Mouse (Mus musculus) neural tube, embryonic 12.5 days (tissue): ENCODE results near the gene Cep295. TPM values are rescaled to one million over a fixed set of nuclear protein-coding genes. Genes with fewer than 3 reads are reported as not detected.
"Not testable (repeated sequence)": the region's sequence is repeated elsewhere in the genome, so short reads cannot be mapped to it uniquely, and the experiment has no call there.

Experiments
- ATAC-seq: fragments of 200-750 bp; cut with Nextera tagmentation; 2 replicates; pipeline ENCODE4 v1.8.0; 2017; ENCODE audit warnings: low read depth, mild to moderate bottlenecking, moderate TSS enrichment, moderate library complexity; ENCODE audit not compliant: low FRiP score
- H3K27ac ChIP-seq: fragments of 300-500 bp; sonication (generic); 2 replicates; pipeline ENCODE4 v1.5.1; 2016
- H3K27me3 ChIP-seq: fragments of 300-500 bp; sonication (generic); replicated peaks from 2 replicates; pipeline ENCODE4 v1.6.1; 2016; ENCODE audit warnings: mild to moderate bottlenecking
- H3K36me3 ChIP-seq: fragments of 300-500 bp; sonication (generic); 2 replicates; pipeline ENCODE4 v1.6.1; 2016; ENCODE audit warnings: mild to moderate bottlenecking
- H3K4me1 ChIP-seq: fragments of 300-500 bp; sonication (generic); 2 replicates; pipeline ENCODE4 v1.6.1; 2016
- H3K4me2 ChIP-seq: fragments of 300-500 bp; sonication (generic); replicated peaks from 2 replicates; pipeline ENCODE4 v1.6.1; 2016; ENCODE audit warnings: mild to moderate bottlenecking
- H3K4me3 ChIP-seq: fragments of 300-500 bp; sonication (generic); 2 replicates; pipeline ENCODE4 v1.5.1; 2016
- H3K9ac ChIP-seq: fragments of 300-500 bp; sonication (generic); 2 replicates; pipeline ENCODE4 v1.6.1; 2016; ENCODE audit warnings: mild to moderate bottlenecking
- H3K9me3 ChIP-seq: fragments of 300-500 bp; sonication (generic); 2 replicates; pipeline ENCODE4 v1.6.1; 2016; ENCODE audit warnings: mild to moderate bottlenecking
- WGBS: fragments of 180-500 bp; shearing (Covaris S2); methylation state at CpG from one replicate; pipeline ENCODE4 v1.1.7; 2016; 5-methylcytosine and 5-hydroxymethylcytosine counted together
- polyA plus RNA-seq: library from polyadenylated mRNA; unstranded; fragments of >200 nt; fragmentation: Nextera tagmentation; extraction: Ambion mirVana; gene quantifications from 2 replicates; pipeline ENCODE4 v1.2.1, GENCODE M21; 2016

The Cep295 gene
- polyA plus RNA-seq, 1 experiment from 2014 or later = 21.5 TPM

- ATAC-seq = no peak
- H3K9me3 ChIP-seq = no peaks in the 10 kb centered on the region
- H3K36me3 ChIP-seq = peaks cover 63% of the 10 kb centered on the region
- H3K27me3 ChIP-seq = no peaks in the 10 kb centered on the region
- 61% methylated on average over 5 of the region's 5 CpGs for WGBS
- H3K9ac ChIP-seq = no peak overlapping the region
- H3K27ac ChIP-seq = no peak overlapping the region
- no peak overlapping the region for H3K4me2 ChIP-seq
- no peaks in the 10 kb centered on the region for H3K4me1 ChIP-seq
- H3K4me3 ChIP-seq = no peak overlapping the region
These were observed 40.1 kb downstream of the Cep295 start for GRCm38 (mm10) chr9:15317223-15318169.

GRCm38 (mm10) chr9:15316296-15316695 is 41.3 kb downstream of the Cep295 start:
- not testable (repeated sequence) for H3K27me3 ChIP-seq, H3K4me3 ChIP-seq, H3K9me3 ChIP-seq, H3K4me2 ChIP-seq, H3K4me1 ChIP-seq, H3K9ac ChIP-seq, H3K27ac ChIP-seq
- ATAC-seq = peak; percentile 44; the same call in 1 of the 2 replicates
- 100% methylated on average over 2 of the region's 2 CpGs for WGBS
- H3K36me3 ChIP-seq = peaks cover 61% of the 10 kb centered on the region

- no peak for ATAC-seq
- Histone ChIP-seq H3K27me3 (no peaks in the 10 kb centered on the region), H3K27ac (no peak overlapping the region), H3K4me3 (no peak overlapping the region), H3K9ac (no peak overlapping the region), H3K4me1 (no peaks in the 10 kb centered on the region), H3K4me2 (no peak overlapping the region), H3K36me3 (peaks cover 68% of the 10 kb centered on the region), H3K9me3 (no peaks in the 10 kb centered on the region)
- WGBS = 97% methylated on average over 1 of the region's 1 CpGs
These were observed 43.0 kb downstream of the Cep295 start for GRCm38 (mm10) chr9:15314619-15315018.

- Histone ChIP-seq H3K9ac (no peak overlapping the region), H3K4me1 (peaks cover 6% of the 10 kb centered on the region; the same call in 1 of the 2 replicates), H3K4me2 (no peak overlapping the region), H3K27me3 (no peaks in the 10 kb centered on the region), H3K27ac (no peak overlapping the region), H3K9me3 (no peaks in the 10 kb centered on the region), H3K4me3 (no peak overlapping the region), H3K36me3 (peaks cover 77% of the 10 kb centered on the region)
- WGBS = 92% methylated on average over 5 of the region's 5 CpGs
- ATAC-seq = no peak
These were observed 44.0 kb downstream of the Cep295 start for GRCm38 (mm10) chr9:15313633-15314032.

GRCm38 (mm10) chr9:15312054-15312735 is 45.4 kb downstream of the Cep295 start:
- Histone ChIP-seq H3K27me3 (no peaks in the 10 kb centered on the region), H3K4me1 (peaks cover 14% of the 10 kb centered on the region), H3K9me3 (no peaks in the 10 kb centered on the region), H3K9ac (no peak overlapping the region), H3K36me3 (peaks cover 71% of the 10 kb centered on the region), H3K4me2 (no peak overlapping the region), H3K27ac (no peak overlapping the region), H3K4me3 (no peak overlapping the region)
- WGBS = 93% methylated on average over 2 of the region's 2 CpGs
- ATAC-seq = no peak

GRCm38 (mm10) chr9:15310179-15310578 is 47.4 kb downstream of the Cep295 start:
- peaks cover 20% of the 10 kb centered on the region for H3K4me1 ChIP-seq
- no peak for ATAC-seq
- no peak overlapping the region for H3K9ac ChIP-seq
- no peaks in the 10 kb centered on the region for H3K27me3 ChIP-seq
- H3K27ac ChIP-seq = no peak overlapping the region
- no peak overlapping the region for H3K4me2 ChIP-seq
- no peak overlapping the region for H3K4me3 ChIP-seq
- 90% methylated on average over 1 of the region's 1 CpGs for WGBS
- peaks cover 59% of the 10 kb centered on the region for H3K36me3 ChIP-seq
- no peaks in the 10 kb centered on the region for H3K9me3 ChIP-seq

- no peak overlapping the region; the same call in 1 of the 2 replicates for H3K4me2 ChIP-seq
- peaks cover 51% of the 10 kb centered on the region for H3K36me3 ChIP-seq
- WGBS = 81% methylated on average over 4 of the region's 4 CpGs
These were observed 48.2 kb downstream of the Cep295 start for GRCm38 (mm10) chr9:15309425-15309824.

GRCm38 (mm10) chr9:15308254-15308653 is 49.3 kb downstream of the Cep295 start:
- no peak overlapping the region for H3K27ac ChIP-seq
- no peak for ATAC-seq
- WGBS = 68% methylated on average over 2 of the region's 2 CpGs
- H3K9me3 ChIP-seq = no peaks in the 10 kb centered on the region
- peaks cover 39% of the 10 kb centered on the region for H3K36me3 ChIP-seq
- peaks cover 20% of the 10 kb centered on the region for H3K4me1 ChIP-seq
- no peak overlapping the region for H3K9ac ChIP-seq
- H3K4me2 ChIP-seq = 0 out of 2 replicates have a peak overlapping the region, but pooled peaks have one; percentile 16
- H3K4me3 ChIP-seq = no peak overlapping the region
- H3K27me3 ChIP-seq = no peaks in the 10 kb centered on the region

More at GRCm38 (mm10) chr9:15309425-15309824, 48.2 kb downstream of the Cep295 start:
- Histone ChIP-seq H3K27me3 (no peaks in the 10 kb centered on the region), H3K27ac (no peak overlapping the region), H3K4me3 (no peak overlapping the region), H3K4me1 (peaks cover 20% of the 10 kb centered on the region), H3K9ac (no peak overlapping the region), H3K9me3 (no peaks in the 10 kb centered on the region)
- no peak for ATAC-seq

GRCm38 (mm10) chr9:15307257-15307656 is 50.3 kb downstream of the Cep295 start:
- WGBS = 12% methylated on average over 6 of the region's 6 CpGs
- Histone ChIP-seq H3K4me1 (peaks cover 20% of the 10 kb centered on the region), H3K27ac (no peak overlapping the region), H3K9me3 (no peaks in the 10 kb centered on the region), H3K4me3 (peak overlapping the region; percentile 82), H3K36me3 (peaks cover 33% of the 10 kb centered on the region), H3K4me2 (peak overlapping the region; percentile 82), H3K9ac (peak overlapping the region; percentile 95), H3K27me3 (no peaks in the 10 kb centered on the region)
- no peak for ATAC-seq

GRCm38 (mm10) chr9:15306398-15307119 is 51.0 kb downstream of the Cep295 start, which contains the start of gene 4931406C07Rik:
Gene 4931406C07Rik (minus strand): TSS chr9:15306448.
- peak within 1 kb of the TSS; percentile 82 for H3K4me3 ChIP-seq
- H3K9ac ChIP-seq = peak within 1 kb of the TSS; percentile 95
- WGBS = under 1% methylated on average over 35 of the region's 35 CpGs
- ATAC-seq = peak; percentile 89
- H3K36me3 ChIP-seq = peaks cover 26% of the 10 kb centered on the region
- H3K27me3 ChIP-seq = no peaks in the 10 kb centered on the region
- peaks cover 20% of the 10 kb centered on the region for H3K4me1 ChIP-seq
- H3K27ac ChIP-seq = peak within 1 kb of the TSS; percentile 75
- peak within 1 kb of the TSS; percentile 82 for H3K4me2 ChIP-seq
- H3K9me3 ChIP-seq = no peaks in the 10 kb centered on the region

- H3K27ac ChIP-seq = peak within 1 kb of the TSS; percentile 75
- 15% methylated on average over 45 of the region's 45 CpGs for WGBS
- H3K4me2 ChIP-seq = peak within 1 kb of the TSS; percentile 82
- peak within 1 kb of the TSS; percentile 95 for H3K9ac ChIP-seq
- peaks cover 23% of the 10 kb centered on the region for H3K36me3 ChIP-seq
- ATAC-seq = peak; percentile 98
- peak within 1 kb of the TSS; percentile 82 for H3K4me3 ChIP-seq
- no peaks in the 10 kb centered on the region for H3K9me3 ChIP-seq
- H3K4me1 ChIP-seq = peaks cover 20% of the 10 kb centered on the region
- H3K27me3 ChIP-seq = no peaks in the 10 kb centered on the region
These were observed 51.8 kb downstream of the Cep295 start, which contains the start of gene Taf1d for GRCm38 (mm10) chr9:15305503-15306397. Gene Taf1d (plus strand): TSS chr9:15306214.
